Mouse (Mus musculus) cerebellum, adult 9-10 months (tissue): ENCODE data around the gene Sv2a.
"Not testable (repeated sequence)": the region's sequence is repeated elsewhere in the genome, so short reads cannot be mapped to it uniquely, and the experiment has no call there.

ENCODE experiments used
- DNase-seq: peaks from one replicate; pipeline ENCODE4 v3.0.0; 2022

Gene Sv2a

GRCm38 (mm10) chr3:96174042-96174441, 6.9 kb upstream of the Sv2a start:
- DNase-seq, result peak; percentile 53

- peak; percentile 29 for DNase-seq
Observed at GRCm38 (mm10) chr3:96175251-96175650, 5.7 kb upstream of the Sv2a start.

DNA sequence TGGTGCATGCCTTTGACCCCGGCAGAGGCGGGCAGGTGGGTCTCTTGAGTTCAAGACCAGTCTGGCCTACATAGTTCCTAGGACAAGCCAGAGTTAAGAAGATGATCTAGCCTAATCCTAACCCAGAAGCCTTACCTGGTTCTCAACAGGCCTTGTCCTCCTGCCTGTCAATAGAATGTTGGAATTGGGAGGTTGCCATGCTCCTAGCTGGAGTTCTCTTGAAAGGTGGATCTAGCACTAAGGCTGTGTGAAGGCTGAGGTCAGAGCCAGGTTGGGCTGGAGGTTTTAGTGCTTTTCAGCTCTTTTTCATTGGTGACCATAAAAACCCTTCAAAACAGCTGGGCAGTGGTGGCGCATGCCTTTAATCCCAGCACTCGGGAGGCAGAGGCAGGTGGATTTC, 2.5 kb upstream of the Sv2a start:
- DNase-seq, result peak; percentile 26

DNA sequence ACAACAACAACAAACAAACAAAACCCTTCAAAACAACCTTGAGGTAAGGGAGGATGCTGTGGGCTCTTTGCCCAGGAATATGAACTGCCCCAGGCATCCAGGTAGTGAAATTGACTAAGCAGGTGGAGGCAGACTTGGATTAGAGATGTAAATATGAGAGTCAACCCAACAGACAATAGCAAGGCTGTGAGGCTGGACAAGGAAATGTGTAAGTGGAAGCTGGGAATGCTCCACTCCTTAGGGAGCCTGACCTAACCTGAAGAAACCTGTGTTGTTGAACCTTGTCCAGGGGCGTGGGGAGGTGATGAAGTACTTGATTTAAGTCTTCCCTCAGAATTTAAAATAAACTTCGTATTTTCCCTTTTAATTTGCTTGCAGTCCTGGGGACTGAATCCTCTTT, 2.0 kb upstream of the Sv2a start:
- DNase-seq, result peak; percentile 39

- DNase-seq, result peak; percentile 76
Observed at GRCm38 (mm10) chr3:96179531-96179930, 1.4 kb upstream of the Sv2a start.

DNA sequence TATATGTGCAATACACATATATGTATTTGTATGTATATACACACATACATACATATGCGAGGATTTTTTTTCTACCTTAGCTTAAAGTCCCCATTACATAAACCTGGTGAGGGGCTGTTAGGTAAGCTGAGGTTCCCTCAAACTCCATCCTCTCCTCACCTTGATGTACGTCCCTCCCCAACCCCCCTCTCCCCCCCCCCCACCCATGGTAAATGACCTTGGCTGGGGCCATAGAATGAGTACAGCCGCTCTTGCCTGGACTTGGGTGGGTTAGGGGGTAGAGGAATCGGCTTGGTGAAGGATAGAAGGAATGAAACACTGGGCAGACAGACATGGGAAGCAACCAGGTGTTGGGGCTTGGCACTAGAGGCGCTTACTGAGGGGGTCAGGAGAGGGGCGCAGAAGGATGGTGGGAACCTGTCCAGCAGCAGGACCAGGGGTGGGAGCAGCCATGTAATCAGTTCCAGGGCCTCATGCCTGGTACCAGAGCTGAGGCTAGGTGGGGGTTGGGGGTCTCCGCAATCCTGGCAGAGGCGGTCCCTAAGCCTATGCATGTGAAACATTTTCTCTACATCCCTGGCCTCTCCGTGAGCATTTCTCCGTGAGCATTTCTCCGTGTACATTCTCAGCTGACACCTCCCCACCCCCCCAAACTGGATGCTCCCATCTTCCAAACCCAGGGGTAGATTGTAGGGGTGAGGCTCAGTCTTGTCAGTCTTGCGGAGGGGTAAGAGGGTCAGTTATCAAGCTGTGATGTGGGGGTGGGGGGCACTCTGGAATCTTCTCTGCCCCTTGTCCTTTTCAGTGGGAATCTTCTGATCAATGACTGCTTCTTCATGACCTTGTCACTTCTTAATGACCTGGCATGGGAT, 795 bp downstream of the Sv2a start:
- peak; percentile 68 for DNase-seq

GRCm38 (mm10) chr3:96182382-96182776, 1.4 kb downstream of the Sv2a start:
- peak; percentile 63 for DNase-seq

DNA sequence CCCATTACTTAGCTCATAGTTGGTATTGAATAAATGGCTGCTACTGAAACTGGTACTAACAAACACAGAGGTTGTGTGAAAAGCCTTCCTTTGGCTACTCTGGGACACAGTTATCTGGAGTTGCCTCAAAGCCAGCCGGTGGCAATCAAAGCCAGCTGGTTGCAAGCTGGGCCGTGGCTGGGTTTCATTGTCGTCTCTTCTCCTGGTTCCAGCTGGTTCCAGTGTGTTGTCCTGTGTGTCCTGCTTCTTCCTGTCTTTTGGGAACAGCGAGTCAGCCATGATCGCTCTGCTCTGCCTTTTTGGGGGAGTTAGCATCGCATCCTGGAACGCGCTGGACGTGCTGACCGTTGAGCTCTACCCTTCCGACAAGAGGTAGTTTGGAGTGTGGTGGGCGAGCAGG, 12.0 kb downstream of the Sv2a start:
- no peak for DNase-seq

DNA sequence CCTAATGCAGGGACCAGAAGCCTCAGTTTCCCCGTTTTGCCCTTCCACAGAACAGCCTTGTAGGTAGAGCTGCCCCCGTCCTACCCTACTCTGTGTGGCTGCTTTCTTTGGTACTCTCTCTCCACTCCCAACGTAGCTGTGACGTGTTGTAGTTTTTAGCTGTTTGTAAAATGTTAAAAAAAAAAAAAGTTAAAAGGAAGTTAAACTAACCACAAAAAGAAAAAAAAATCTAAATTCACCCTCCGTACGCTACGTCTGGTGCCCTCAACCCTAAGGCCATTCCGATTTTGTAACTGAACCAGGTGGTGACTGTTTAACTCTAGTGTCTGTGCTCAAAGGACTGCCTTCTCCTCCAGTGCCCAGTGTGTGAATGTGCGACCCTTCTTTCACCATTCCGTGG, 14.0 kb downstream of the Sv2a start:
- DNase-seq, result peak; percentile 31

- peak; percentile 40 for DNase-seq
Observed at GRCm38 (mm10) chr3:96195616-96196313, 14.8 kb downstream of the Sv2a start.

DNA sequence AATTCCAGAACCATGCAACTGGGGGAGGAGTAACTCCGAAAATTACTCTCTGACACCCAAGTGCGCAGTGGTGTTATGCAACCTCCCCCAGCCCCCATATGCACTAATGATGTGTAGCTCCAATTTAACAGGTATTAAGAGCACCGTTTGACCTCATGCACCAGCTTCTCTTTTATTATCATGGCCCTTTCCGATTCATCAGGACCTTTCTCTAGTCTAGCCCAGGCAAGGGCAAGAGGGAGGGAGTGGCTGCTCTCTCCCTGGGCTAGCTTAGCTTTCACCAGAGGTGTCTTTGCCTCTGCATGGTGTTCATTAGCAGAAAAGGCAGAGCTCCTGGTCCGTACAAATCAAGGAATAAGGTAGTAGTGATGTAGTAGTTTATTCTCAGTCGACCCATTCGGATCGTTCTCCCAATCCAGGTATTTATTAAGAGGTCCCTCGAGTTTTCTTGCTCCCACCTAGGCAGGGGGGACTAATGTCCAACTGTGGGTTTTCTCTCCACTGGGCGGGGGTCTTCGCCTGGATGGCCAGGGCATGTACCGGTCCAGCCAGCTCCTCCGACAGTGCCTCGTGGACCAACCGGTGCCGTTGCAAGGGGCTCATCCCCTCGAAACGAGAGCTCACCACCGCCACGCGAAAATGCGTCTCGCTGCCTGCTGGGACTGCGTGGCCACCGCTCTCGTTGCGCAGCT, 15.6 kb downstream of the Sv2a start:
- peak; percentile 61 for DNase-seq

DNA sequence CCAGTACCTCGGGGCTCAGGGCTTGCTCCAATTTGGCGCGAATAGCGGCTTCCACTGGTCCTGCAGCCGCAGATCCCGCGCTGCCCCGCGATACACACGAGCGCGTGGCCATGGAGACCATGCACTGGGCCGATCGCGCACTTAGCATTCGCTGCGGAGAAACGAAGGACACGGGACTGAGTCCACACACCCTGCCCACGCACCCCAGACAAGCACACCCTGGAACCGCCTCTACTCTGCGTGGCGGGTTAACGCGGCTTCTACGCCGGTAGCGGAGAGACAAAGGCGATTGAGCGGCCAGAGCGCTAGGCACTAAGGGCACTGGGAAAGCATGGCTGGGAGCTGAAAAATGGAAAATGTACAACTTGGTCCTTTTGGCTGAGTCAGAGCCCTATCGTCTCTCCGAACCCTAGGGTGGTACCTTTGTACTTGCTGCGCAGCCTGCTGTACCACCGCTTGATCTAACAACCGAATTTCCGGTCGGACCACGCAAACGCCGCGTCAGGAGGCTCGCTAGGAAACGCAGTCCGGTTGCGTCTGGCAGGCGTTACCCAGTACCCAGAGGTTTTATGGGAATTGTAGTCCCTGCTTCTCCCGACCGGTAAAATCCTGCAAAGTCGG, 16.3 kb downstream of the Sv2a start:
- DNase-seq, result peak; percentile 91

DNA sequence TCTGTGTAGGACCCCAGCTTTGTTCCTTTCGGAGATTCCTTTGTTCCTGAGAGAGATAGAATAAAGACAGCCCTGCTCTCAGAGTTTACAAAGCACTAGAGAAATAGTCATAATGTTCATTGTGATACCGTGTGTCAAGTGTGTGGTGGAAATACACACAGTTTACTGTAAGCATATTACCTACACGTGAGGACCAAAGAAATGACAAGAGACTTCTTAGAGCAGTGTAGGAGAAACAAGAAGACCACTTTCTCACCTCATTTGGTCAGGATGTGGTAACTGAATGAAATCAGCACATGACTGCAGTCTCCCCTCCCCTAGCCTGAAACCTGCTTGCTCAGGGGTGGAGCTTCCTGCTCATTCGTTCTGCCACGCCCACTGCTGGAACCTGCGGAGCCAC, 17.2 kb downstream of the Sv2a start:
- DNase-seq, result peak; percentile 57

GRCm38 (mm10) chr3:96198601-96199251, 17.8 kb downstream of the Sv2a start:
- DNase-seq, result not testable (repeated sequence)

- DNase-seq, result no peak
Observed at GRCm38 (mm10) chr3:96199731-96200130, 18.8 kb downstream of the Sv2a start.

- DNase-seq, result no peak
Observed at GRCm38 (mm10) chr3:96207819-96208218, 26.9 kb downstream of the Sv2a start.

GRCm38 (mm10) chr3:96209242-96209641, 28.3 kb downstream of the Sv2a start:
- DNase-seq, result no peak

GRCm38 (mm10) chr3:96219191-96219641, 38.3 kb downstream of the Sv2a start:
- peak; percentile 65 for DNase-seq

- peak; percentile 94 for DNase-seq
Observed at GRCm38 (mm10) chr3:96219661-96220130, 38.7 kb downstream of the Sv2a start, which contains the start of the genes Bola1 and Hist2h2ab. Bola1 (minus strand) TSS chr3:96219709. Hist2h2ab (plus strand) TSS chr3:96219865.

- DNase-seq, result not testable (repeated sequence)
Observed at GRCm38 (mm10) chr3:96220131-96220764, 39.3 kb downstream of the Sv2a start.
